In genomic region chr2:9888913-9889650, GRCm38 (mm10) we compare ENCODE assay signal across 8 mouse cellular contexts. TPM values are rescaled to one million over a fixed set of nuclear protein-coding genes. Genes with fewer than 3 reads are reported as not detected.
A peak's percentile ranks its signal among the peaks of the same experiment; 100 is the strongest.
DNase-seq lines count a peak whose midpoint lies in the region; ATAC-seq and TF ChIP-seq lines count a peak whose summit lies in the region.

9230102O04Rik (minus strand) TSS chr2:9889540.

- H3K4me3 ChIP-seq in gastrocnemius, adult 2 months = peak within 1 kb of the TSS; percentile 36
- no peak within 1 kb of the TSS for H3K4me3 ChIP-seq in cortical plate, adult 2 months (ENCODE audit: insufficient read depth, low read length)
- peak within 1 kb of the TSS; percentile 13 for H3K4me3 ChIP-seq in hindbrain, embryonic 11.5 days (ENCODE audit: low read depth, low read length)
- H3K4me3 ChIP-seq in limb, embryonic 15.5 days = peak within 1 kb of the TSS; percentile 23
- H3K4me3 ChIP-seq in neural tube, embryonic 12.5 days = no peak within 1 kb of the TSS

- WGBS in hindbrain, embryonic 11.5 days = under 1% methylated on average over 30 of the region's 30 CpGs
- WGBS in limb, embryonic 15.5 days = under 1% methylated on average over 30 of the region's 30 CpGs
- under 1% methylated on average over 30 of the region's 30 CpGs for WGBS in neural tube, embryonic 12.5 days

- peak; percentile 57; the same call in 1 of the 2 replicates for ATAC-seq in hindbrain, embryonic 11.5 days (ENCODE audit: low FRiP score)
- 0 out of 2 replicates have a peak, but pooled peaks have one; percentile 33 for ATAC-seq in limb, embryonic 15.5 days (ENCODE audit: insufficient number of reproducible peaks, low FRiP score, low TSS enrichment, low read depth)
- peak; percentile 64; the same call in 1 of the 2 replicates for ATAC-seq in neural tube, embryonic 12.5 days (ENCODE audit: low FRiP score, low read depth)

- intact Hi-C loops in gastrocnemius, adult 2 months (cut with DNase I) = loop anchor here (10.0 kb wide), 1 partner anchor 126 kb away; no protein-coding TSS in a partner anchor

- peaks cover 84% of the 10 kb centered on the region for H3K27me3 ChIP-seq in hindbrain, embryonic 11.5 days (ENCODE audit: control insufficient read depth, insufficient read depth, low read length)
- peaks cover 93% of the 10 kb centered on the region for H3K27me3 ChIP-seq in limb, embryonic 15.5 days
- H3K27me3 ChIP-seq in neural tube, embryonic 12.5 days (replicated peaks) = peaks cover 96% of the 10 kb centered on the region

- H3K27ac ChIP-seq in gastrocnemius, adult 2 months = no peak within 1 kb of the TSS
- no peak within 1 kb of the TSS for H3K27ac ChIP-seq in cortical plate, adult 2 months (ENCODE audit: insufficient read depth, low read length)
- H3K27ac ChIP-seq in hindbrain, embryonic 11.5 days (ENCODE audit: low read depth, low read length) = no peak within 1 kb of the TSS
- H3K27ac ChIP-seq in limb, embryonic 15.5 days = no peak within 1 kb of the TSS
- no peak within 1 kb of the TSS for H3K27ac ChIP-seq in neural tube, embryonic 12.5 days

- H3K4me2 ChIP-seq in hindbrain, embryonic 11.5 days (replicated peaks; ENCODE audit: low read depth, low read length) = no peak within 1 kb of the TSS; the same call in 1 of the 2 replicates
- H3K4me2 ChIP-seq in limb, embryonic 15.5 days = peak within 1 kb of the TSS; percentile 36
- peak within 1 kb of the TSS; percentile 33 for H3K4me2 ChIP-seq in neural tube, embryonic 12.5 days (replicated peaks)

- H3K4me1 ChIP-seq in cortical plate, adult 2 months (ENCODE audit: control insufficient read depth, insufficient read depth, low read length) = no peaks in the 10 kb centered on the region
- H3K4me1 ChIP-seq in hindbrain, embryonic 11.5 days (replicated peaks; ENCODE audit: control insufficient read depth, insufficient read depth, low read length) = 0 out of 2 replicates have a peak, but pooled peaks cover 2% of the 10 kb centered on the region
- peaks cover 17% of the 10 kb centered on the region for H3K4me1 ChIP-seq in limb, embryonic 15.5 days
- H3K4me1 ChIP-seq in neural tube, embryonic 12.5 days = peaks cover 4% of the 10 kb centered on the region; the same call in 1 of the 2 replicates

- DNase-seq in gastrocnemius, adult 2 months = peak; percentile 40
- DNase-seq in gastrocnemius, postnatal 4 days (ENCODE audit: low spot score in 2 of 2) = no peak
- DNase-seq in hindbrain, embryonic 11.5 days (ENCODE audit: low spot score) = peak; percentile 66
- no peak for DNase-seq in testis, postnatal 10 days (ENCODE audit: low spot score)
- no peak for DNase-seq in right cerebral cortex, postnatal 14 days

- no peaks in the 10 kb centered on the region for H3K9me3 ChIP-seq in hindbrain, embryonic 11.5 days (ENCODE audit: control insufficient read depth, low read length)
- H3K9me3 ChIP-seq in limb, embryonic 15.5 days = no peaks in the 10 kb centered on the region
- H3K9me3 ChIP-seq in neural tube, embryonic 12.5 days = no peaks in the 10 kb centered on the region

- H3K36me3 ChIP-seq in hindbrain, embryonic 11.5 days (ENCODE audit: control insufficient read depth, insufficient read depth, low read length) = no peaks in the 10 kb centered on the region
- no peaks in the 10 kb centered on the region for H3K36me3 ChIP-seq in limb, embryonic 15.5 days
- no peaks in the 10 kb centered on the region for H3K36me3 ChIP-seq in neural tube, embryonic 12.5 days

- no peak within 1 kb of the TSS for H3K9ac ChIP-seq in hindbrain, embryonic 11.5 days (ENCODE audit: low read depth, low read length)
- no peak within 1 kb of the TSS for H3K9ac ChIP-seq in limb, embryonic 15.5 days
- no peak within 1 kb of the TSS for H3K9ac ChIP-seq in neural tube, embryonic 12.5 days

- peak; percentile 42; the same call in 1 of the 2 replicates for TF ChIP-seq CTCF in gastrocnemius, adult 2 months (IDR thresholded peaks at IDR 0.05)
- TF ChIP-seq CTCF in cortical plate, adult 2 months (IDR thresholded peaks at IDR 0.05; ENCODE audit: extremely low read depth, insufficient read depth, low read length) = 0 out of 2 replicates have a peak, but pooled peaks have one; percentile 5

- no peak for TF ChIP-seq POLR2A in cortical plate, adult 2 months (IDR thresholded peaks at IDR 0.05; ENCODE audit: extremely low read depth, insufficient read depth, low read length)

RNA-seq across cellular contexts. Expression of gene 9230102O04Rik, which starts in this region (rescaled TPM):
- not detected for total RNA-seq in gastrocnemius, adult 2 months (2021)
- total RNA-seq in gastrocnemius, postnatal 4 days (2021) = not detected
- polyA plus RNA-seq in cortical plate, adult 2 months (2012; rRNA removed) = not detected in 2 replicates
- 1.6 and 3.3 TPM in 2 replicates for polyA plus RNA-seq in hindbrain, embryonic 11.5 days (2014; fragmentation: Nextera tagmentation; extraction: Ambion mirVana)
- not detected in 2 replicates for polyA plus RNA-seq in limb, embryonic 15.5 days (2015; fragmentation: Nextera tagmentation; extraction: Ambion mirVana)
- polyA plus RNA-seq in neural tube, embryonic 12.5 days (2016; fragmentation: Nextera tagmentation; extraction: Ambion mirVana) = 0.78 and 0.94 TPM in 2 replicates

Comparison
In these comparisons a context has a peak if more than half of its experiments do, and no peak if none do; other contexts are left out.
1. Peak in DNase-seq and H3K4me3 ChIP-seq in gastrocnemius, adult 2 months; RNA of the gene not detected or under 1 TPM.
2. Peak in ATAC-seq, H3K4me3 ChIP-seq and H3K4me2 ChIP-seq in limb, embryonic 15.5 days; RNA of the gene not detected or under 1 TPM.
3. Peak in ATAC-seq and H3K4me2 ChIP-seq in neural tube, embryonic 12.5 days; RNA of the gene not detected or under 1 TPM.